Mouse (Mus musculus): ENCODE data around the gene Fut4. TPM values are rescaled to one million over a fixed set of nuclear protein-coding genes. Genes with fewer than 3 reads are reported as not detected.
A peak's percentile ranks its signal among the peaks of the same experiment; 100 is the strongest.

The Fut4 gene
- polyA plus RNA-seq, 1 experiment from 2014 or later = 2.7 TPM

GRCm38 (mm10) chr9:14753947-14754346, 1.8 kb upstream of the Fut4 start:
- Histone ChIP-seq H3K4me1 (replicated peaks) (peaks cover 15% of the 10 kb centered on the region), H3K27ac (no peak overlapping the region), H3K27me3 (ENCODE audit: insufficient read depth, poor library complexity, severe bottlenecking) (peaks cover 48% of the 10 kb centered on the region), H3K36me3 (no peaks in the 10 kb centered on the region), H3K9me3 (no peaks in the 10 kb centered on the region), H3K4me3 (no peak overlapping the region)
- no peak for DNase-seq (ENCODE audit: low spot score)

GRCm38 (mm10) chr9:14751503-14752000, 641 bp downstream of the Fut4 start:
- DNase-seq (ENCODE audit: low spot score) = no peak
- under 1% methylated on average over 50 of the region's 50 CpGs for WGBS

GRCm38 (mm10) chr9:14750901-14751502, 1.2 kb downstream of the Fut4 start:
- no peaks in the 10 kb centered on the region for H3K36me3 ChIP-seq
- WGBS = 53% methylated on average over 42 of the region's 42 CpGs
- peak overlapping the region; percentile 67 for H3K4me3 ChIP-seq
- peaks cover 15% of the 10 kb centered on the region for H3K4me1 ChIP-seq (replicated peaks)
- DNase-seq (ENCODE audit: low spot score) = peak; percentile 18
- peaks cover 48% of the 10 kb centered on the region for H3K27me3 ChIP-seq (ENCODE audit: insufficient read depth, poor library complexity, severe bottlenecking)
- H3K27ac ChIP-seq = peak overlapping the region; percentile 83; the same call in 1 of the 2 replicates
- H3K9me3 ChIP-seq = no peaks in the 10 kb centered on the region

More at GRCm38 (mm10) chr9:14751503-14752000, 641 bp downstream of the Fut4 start:
- H3K36me3 ChIP-seq = no peaks in the 10 kb centered on the region
- H3K9me3 ChIP-seq = no peaks in the 10 kb centered on the region
- peak overlapping the region; percentile 83 for H3K27ac ChIP-seq
- H3K4me1 ChIP-seq (replicated peaks) = peaks cover 15% of the 10 kb centered on the region
- H3K27me3 ChIP-seq (ENCODE audit: insufficient read depth, poor library complexity, severe bottlenecking) = peaks cover 48% of the 10 kb centered on the region
- H3K4me3 ChIP-seq = peak overlapping the region; percentile 67

- H3K4me1 ChIP-seq (replicated peaks) = no peaks in the 10 kb centered on the region
- no peak within 1 kb of the TSS for H3K27ac ChIP-seq
- WGBS = 85% methylated on average over 19 of the region's 19 CpGs
- no peaks in the 10 kb centered on the region for H3K36me3 ChIP-seq
- no peaks in the 10 kb centered on the region for H3K9me3 ChIP-seq
- H3K4me3 ChIP-seq = no peak within 1 kb of the TSS
- DNase-seq (ENCODE audit: low spot score) = no peak
- H3K27me3 ChIP-seq (ENCODE audit: insufficient read depth, poor library complexity, severe bottlenecking) = no peaks in the 10 kb centered on the region
Observed at GRCm38 (mm10) chr9:14740151-14740924, 11.9 kb downstream of the Fut4 start, which contains the start of gene Piwil4. Gene Piwil4, minus strand, starts transcription at chr9:14740733.

GRCm38 (mm10) chr9:14739498-14740150, 12.6 kb downstream of the Fut4 start:
- Histone ChIP-seq H3K9me3 (no peaks in the 10 kb centered on the region), H3K4me1 (replicated peaks) (no peaks in the 10 kb centered on the region), H3K4me3 (no peak overlapping the region), H3K27ac (no peak overlapping the region), H3K36me3 (no peaks in the 10 kb centered on the region), H3K27me3 (ENCODE audit: insufficient read depth, poor library complexity, severe bottlenecking) (no peaks in the 10 kb centered on the region)
- 80% methylated on average over 4 of the region's 4 CpGs for WGBS
- no peak for DNase-seq (ENCODE audit: low spot score)

- Histone ChIP-seq H3K4me1 (replicated peaks) (peaks cover 28% of the 10 kb centered on the region), H3K27ac (0 out of 2 replicates have a peak overlapping the region, but pooled peaks have one; percentile 35), H3K27me3 (ENCODE audit: insufficient read depth, poor library complexity, severe bottlenecking) (peaks cover 42% of the 10 kb centered on the region), H3K9me3 (no peaks in the 10 kb centered on the region), H3K4me3 (no peak overlapping the region), H3K36me3 (no peaks in the 10 kb centered on the region)
- 42% methylated on average over 9 of the region's 9 CpGs for WGBS
- peak; percentile 34 for DNase-seq (ENCODE audit: low spot score)
Observed at GRCm38 (mm10) chr9:14730941-14731541, 21.2 kb downstream of the Fut4 start.

GRCm38 (mm10) chr9:14728365-14728764, 23.8 kb downstream of the Fut4 start:
- WGBS = 91% methylated on average over 4 of the region's 4 CpGs

GRCm38 (mm10) chr9:14726629-14727028, 25.6 kb downstream of the Fut4 start:
- Histone ChIP-seq H3K27ac (no peak overlapping the region), H3K36me3 (no peaks in the 10 kb centered on the region), H3K27me3 (ENCODE audit: insufficient read depth, poor library complexity, severe bottlenecking) (peaks cover 74% of the 10 kb centered on the region), H3K9me3 (no peaks in the 10 kb centered on the region), H3K4me3 (no peak overlapping the region), H3K4me1 (replicated peaks) (peaks cover 37% of the 10 kb centered on the region)
- 91% methylated on average over 4 of the region's 4 CpGs for WGBS
- DNase-seq (ENCODE audit: low spot score) = no peak

More at GRCm38 (mm10) chr9:14728365-14728764, 23.8 kb downstream of the Fut4 start:
- Histone ChIP-seq H3K4me3 (no peak overlapping the region), H3K9me3 (no peaks in the 10 kb centered on the region), H3K4me1 (replicated peaks) (peaks cover 34% of the 10 kb centered on the region), H3K27me3 (ENCODE audit: insufficient read depth, poor library complexity, severe bottlenecking) (peaks cover 67% of the 10 kb centered on the region), H3K36me3 (no peaks in the 10 kb centered on the region), H3K27ac (no peak overlapping the region)
- DNase-seq (ENCODE audit: low spot score) = no peak

- H3K4me3 ChIP-seq = no peak overlapping the region
- 86% methylated on average over 6 of the region's 6 CpGs for WGBS
Observed at GRCm38 (mm10) chr9:14726005-14726404, 26.2 kb downstream of the Fut4 start.

GRCm38 (mm10) chr9:14724755-14725420, 27.3 kb downstream of the Fut4 start:
- 80% methylated on average over 5 of the region's 5 CpGs for WGBS
- peaks cover 91% of the 10 kb centered on the region for H3K27me3 ChIP-seq (ENCODE audit: insufficient read depth, poor library complexity, severe bottlenecking)

More at GRCm38 (mm10) chr9:14726005-14726404, 26.2 kb downstream of the Fut4 start:
- no peaks in the 10 kb centered on the region for H3K36me3 ChIP-seq
- H3K27me3 ChIP-seq (ENCODE audit: insufficient read depth, poor library complexity, severe bottlenecking) = peaks cover 81% of the 10 kb centered on the region
- no peak overlapping the region for H3K27ac ChIP-seq
- no peaks in the 10 kb centered on the region for H3K9me3 ChIP-seq
- DNase-seq (ENCODE audit: low spot score) = no peak
- peaks cover 31% of the 10 kb centered on the region for H3K4me1 ChIP-seq (replicated peaks)

GRCm38 (mm10) chr9:14721610-14722009, 30.6 kb downstream of the Fut4 start:
- H3K27me3 ChIP-seq (ENCODE audit: insufficient read depth, poor library complexity, severe bottlenecking) = peaks cover 91% of the 10 kb centered on the region
- H3K36me3 ChIP-seq = no peaks in the 10 kb centered on the region
- H3K9me3 ChIP-seq = no peaks in the 10 kb centered on the region
- peaks cover 15% of the 10 kb centered on the region for H3K4me1 ChIP-seq (replicated peaks)
- DNase-seq (ENCODE audit: low spot score) = no peak
- 81% methylated on average over 5 of the region's 5 CpGs for WGBS
- no peak overlapping the region for H3K4me3 ChIP-seq
- H3K27ac ChIP-seq = no peak overlapping the region

More at GRCm38 (mm10) chr9:14724755-14725420, 27.3 kb downstream of the Fut4 start:
- Histone ChIP-seq H3K27ac (no peak overlapping the region), H3K4me1 (replicated peaks) (peaks cover 21% of the 10 kb centered on the region), H3K4me3 (no peak overlapping the region), H3K36me3 (no peaks in the 10 kb centered on the region), H3K9me3 (no peaks in the 10 kb centered on the region)
- DNase-seq (ENCODE audit: low spot score) = no peak

- Histone ChIP-seq H3K27me3 (ENCODE audit: insufficient read depth, poor library complexity, severe bottlenecking) (peaks cover 84% of the 10 kb centered on the region), H3K9me3 (no peaks in the 10 kb centered on the region), H3K4me1 (replicated peaks) (peaks cover 18% of the 10 kb centered on the region), H3K27ac (no peak overlapping the region), H3K4me3 (no peak overlapping the region), H3K36me3 (no peaks in the 10 kb centered on the region)
- DNase-seq (ENCODE audit: low spot score) = no peak
- whole genome bisulfite sequencing = 66% methylated on average over 2 of the region's 2 CpGs
Observed at GRCm38 (mm10) chr9:14720384-14720783, 31.8 kb downstream of the Fut4 start.

Data from hindbrain, embryonic 10.5 days (tissue).